Mouse (Mus musculus) lung, embryonic 16.5 days (tissue): Measurements from ENCODE around the gene Tcte2. TPM values are rescaled to one million over a fixed set of nuclear protein-coding genes. Genes with fewer than 3 reads are reported as not detected.
A peak's percentile ranks its signal among the peaks of the same experiment; 100 is the strongest.

ENCODE experiments used
- ATAC-seq: fragments of 200-750 bp; cut with Nextera tagmentation; 2 replicates; pipeline ENCODE4 v1.8.0; 2017; ENCODE audit warnings: low read depth, mild to moderate bottlenecking, moderate library complexity
- H3K27ac ChIP-seq: fragments of 300-500 bp; sonication (generic); 2 replicates; pipeline ENCODE4 v1.5.1; 2014; ENCODE audit warnings: mild to moderate bottlenecking, control low read depth, low read length
- H3K27me3 ChIP-seq: fragments of 300-500 bp; sonication (generic); 2 replicates; pipeline ENCODE4 v1.6.1; 2014; ENCODE audit warnings: low read depth, low read length, mixed read lengths; ENCODE audit not compliant: control insufficient read depth, insufficient read depth
- H3K36me3 ChIP-seq: fragments of 300-500 bp; sonication (generic); 2 replicates; pipeline ENCODE4 v1.6.1; 2014; ENCODE audit warnings: low read length; ENCODE audit not compliant: control insufficient read depth, insufficient read depth
- H3K4me1 ChIP-seq: fragments of 300-500 bp; sonication (generic); replicated peaks from 2 replicates; pipeline ENCODE4 v1.6.1; 2014; ENCODE audit warnings: low read length, mixed read lengths; ENCODE audit not compliant: control insufficient read depth, insufficient read depth
- H3K4me2 ChIP-seq: fragments of 300-500 bp; sonication (generic); 2 replicates; pipeline ENCODE4 v1.6.1; 2014; ENCODE audit warnings: low read depth, low read length, control low read depth
- H3K4me3 ChIP-seq: fragments of 300-500 bp; sonication (generic); 2 replicates; pipeline ENCODE4 v1.5.1; 2014; ENCODE audit warnings: mild to moderate bottlenecking, low read length, control low read depth
- H3K9ac ChIP-seq: fragments of 300-500 bp; sonication (generic); 2 replicates; pipeline ENCODE4 v1.6.1; 2014; ENCODE audit warnings: low read length, control low read depth
- H3K9me3 ChIP-seq: fragments of 300-500 bp; sonication (generic); 2 replicates; pipeline ENCODE4 v1.6.1; 2016; ENCODE audit warnings: low read length; ENCODE audit not compliant: control insufficient read depth
- WGBS: fragments of 180-500 bp; shearing (Covaris S2); extraction: QIAGEN DNeasy Blood & Tissue Kit; methylation state at CpG from one replicate; pipeline ENCODE4 v1.1.7; 2014; 5-methylcytosine and 5-hydroxymethylcytosine counted together
- polyA plus RNA-seq: library from polyadenylated mRNA; unstranded; fragments of >200 nt; fragmentation: Nextera tagmentation; extraction: Ambion mirVana; gene quantifications from 2 replicates; pipeline ENCODE4 v1.2.1, GENCODE M21; 2015

The Tcte2 gene
- polyA plus RNA-seq, 1 experiment from 2014 or later, result 4.8 TPM

DNA sequence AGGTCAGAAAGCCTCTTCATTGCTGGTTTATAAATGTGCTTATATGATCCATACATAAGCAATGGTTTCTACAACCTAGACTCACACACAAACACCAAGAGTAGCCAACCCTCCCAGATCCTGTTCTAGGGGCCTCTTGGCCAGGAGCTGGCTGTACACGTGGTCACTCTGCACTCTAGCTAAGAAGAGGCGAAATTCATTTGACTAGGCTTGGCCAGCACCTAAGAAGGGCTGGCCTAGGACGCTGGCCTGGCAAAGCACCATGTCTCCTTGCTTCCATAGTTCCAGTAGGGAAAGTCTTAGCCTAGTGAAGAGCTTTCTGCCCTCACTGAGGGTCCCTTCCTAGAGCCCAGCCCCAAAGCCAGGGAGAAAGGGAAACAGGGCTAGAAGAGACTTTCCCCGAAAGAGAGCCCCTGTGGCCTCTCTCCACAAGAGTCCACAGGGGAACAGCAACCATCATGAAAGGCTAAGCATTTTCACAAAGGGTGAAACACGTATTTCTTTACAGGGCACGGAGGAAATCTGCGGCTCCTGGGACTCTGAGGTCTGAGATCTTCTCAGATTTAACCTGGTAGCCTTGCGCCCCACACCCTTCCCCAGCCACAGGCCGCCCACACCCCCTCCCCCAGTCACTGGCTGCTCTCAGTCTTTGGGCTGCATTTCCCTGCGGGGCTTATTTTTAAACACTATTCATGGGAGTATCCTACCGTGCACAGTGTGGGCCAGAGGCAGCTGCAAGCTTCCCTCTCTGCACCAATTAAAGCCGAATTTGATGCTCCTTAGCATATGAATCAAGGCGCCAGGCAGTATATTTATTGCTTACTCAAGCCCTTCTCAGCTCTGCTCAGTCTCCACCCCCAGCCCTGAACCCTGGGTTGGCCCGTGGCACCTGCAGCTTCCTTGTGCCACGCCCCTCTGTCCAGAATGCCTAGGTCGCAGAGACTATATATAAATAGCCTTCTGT lies 93.3 kb downstream of the Tcte2 start:
- H3K4me3 ChIP-seq, result no peak overlapping the region
- H3K27me3 ChIP-seq, result no peaks in the 10 kb centered on the region
- no peak overlapping the region for H3K27ac ChIP-seq
- ATAC-seq, result peak; percentile 55
- no peak overlapping the region for H3K9ac ChIP-seq
- H3K36me3 ChIP-seq, result no peaks in the 10 kb centered on the region
- peaks cover 12% of the 10 kb centered on the region for H3K4me1 ChIP-seq
- H3K4me2 ChIP-seq, result 0 out of 2 replicates have a peak overlapping the region, but pooled peaks have one; percentile 13
- H3K9me3 ChIP-seq, result no peaks in the 10 kb centered on the region
- WGBS, result 21% methylated on average over 16 of the region's 16 CpGs

DNA sequence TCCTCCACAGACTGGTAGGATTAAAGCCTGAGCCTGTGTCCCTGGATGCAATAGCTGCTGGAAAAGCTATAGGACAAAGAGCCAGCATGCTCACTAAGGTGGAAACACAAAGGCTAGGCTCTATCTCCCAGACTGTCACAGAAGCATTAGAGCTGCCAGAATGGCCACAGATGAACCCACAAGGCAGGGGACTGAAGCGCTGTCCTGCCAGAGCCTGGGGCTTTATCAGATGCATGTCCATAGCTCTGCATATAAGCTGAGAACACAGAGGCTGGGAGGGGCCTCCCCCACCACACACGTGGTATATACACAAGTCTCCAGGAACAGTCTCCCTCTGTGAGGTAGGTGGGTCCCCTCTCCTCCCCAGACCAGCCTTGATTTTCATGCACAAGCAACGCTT lies 94.6 kb downstream of the Tcte2 start:
- no peak for ATAC-seq
- H3K9ac ChIP-seq, result no peak overlapping the region
- 67% methylated on average over 3 of the region's 3 CpGs for WGBS
- H3K36me3 ChIP-seq, result no peaks in the 10 kb centered on the region
- no peak overlapping the region for H3K27ac ChIP-seq
- H3K4me2 ChIP-seq, result no peak overlapping the region
- H3K27me3 ChIP-seq, result no peaks in the 10 kb centered on the region
- H3K4me1 ChIP-seq, result peaks cover 12% of the 10 kb centered on the region
- H3K9me3 ChIP-seq, result no peaks in the 10 kb centered on the region
- H3K4me3 ChIP-seq, result no peak overlapping the region

- H3K9me3 ChIP-seq, result no peaks in the 10 kb centered on the region
- peaks cover 12% of the 10 kb centered on the region for H3K4me1 ChIP-seq
- H3K4me3 ChIP-seq, result no peak overlapping the region
- no peaks in the 10 kb centered on the region for H3K27me3 ChIP-seq
- H3K9ac ChIP-seq, result no peak overlapping the region
- WGBS, result 80% methylated on average over 1 of the region's 1 CpGs
- no peak overlapping the region for H3K4me2 ChIP-seq
- H3K27ac ChIP-seq, result no peak overlapping the region
- no peak for ATAC-seq
- no peaks in the 10 kb centered on the region for H3K36me3 ChIP-seq
These were observed 95.9 kb downstream of the Tcte2 start for GRCm38 (mm10) chr17:13665731-13666130.

- no peak for ATAC-seq
- Histone ChIP-seq H3K9me3 (no peaks in the 10 kb centered on the region), H3K4me1 (peaks cover 11% of the 10 kb centered on the region), H3K27ac (no peak overlapping the region), H3K4me2 (no peak overlapping the region), H3K9ac (no peak overlapping the region), H3K36me3 (no peaks in the 10 kb centered on the region), H3K27me3 (no peaks in the 10 kb centered on the region), H3K4me3 (no peak overlapping the region)
- WGBS, result 87% methylated on average over 13 of the region's 13 CpGs
These were observed 98.0 kb downstream of the Tcte2 start for GRCm38 (mm10) chr17:13663386-13664166.

Other genes starting within 250 kb of the Tcte2 start
- 77.3 and 92.6 TPM in 2 replicates for gene Afdn, start 1.3 kb downstream of the Tcte2 start, polyA plus RNA-seq
- not detected in 2 replicates for gene Gm7168, start 186.5 kb upstream of the Tcte2 start, polyA plus RNA-seq
- gene Gm7356, start 241.9 kb upstream of the Tcte2 start, polyA plus RNA-seq, result not detected in 2 replicates